Mouse (Mus musculus): Measurements from ENCODE around the gene Arl6ip1. TPM values are rescaled to one million over a fixed set of nuclear protein-coding genes. Genes with fewer than 3 reads are reported as not detected.

Gene Arl6ip1
- polyA plus RNA-seq, 1 experiment from 2014 or later = 488 TPM

DNA sequence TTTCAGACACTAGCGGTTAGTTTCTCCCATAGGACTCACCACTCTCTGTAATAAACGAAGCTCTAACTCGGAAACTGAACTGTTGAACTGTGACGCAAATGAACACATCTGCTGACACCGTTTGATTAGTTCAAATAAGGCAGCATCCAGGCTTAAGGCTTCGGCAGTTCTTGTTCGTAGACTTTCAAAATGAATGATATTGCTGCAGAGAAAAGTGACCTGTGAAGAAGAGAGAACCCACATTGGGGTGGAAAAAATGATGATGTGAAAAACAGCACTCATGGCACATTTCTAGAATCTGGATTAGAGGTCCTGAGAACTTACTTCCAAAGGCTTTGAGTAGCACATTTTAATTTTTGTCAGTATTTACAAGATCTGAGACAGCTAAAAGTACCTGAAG, 11.8 kb upstream of the Arl6ip1 start:
- H3K36me3 ChIP-seq (ENCODE audit: control insufficient read depth, insufficient read depth, low read length) = peaks cover 29% of the 10 kb centered on the region
- H3K9me3 ChIP-seq (ENCODE audit: control insufficient read depth, low read length) = no peaks in the 10 kb centered on the region
- ATAC-seq = no peak

GRCm38 (mm10) chr7:118135128-118135527, 5.7 kb upstream of the Arl6ip1 start:
- H3K4me3 ChIP-seq (ENCODE audit: low read length) = no peak overlapping the region
- no peaks in the 10 kb centered on the region for H3K4me1 ChIP-seq (ENCODE audit: control insufficient read depth, insufficient read depth, low read length)
- no peak overlapping the region for H3K4me2 ChIP-seq (ENCODE audit: low read depth, low read length)
- no peaks in the 10 kb centered on the region for H3K9me3 ChIP-seq (ENCODE audit: control insufficient read depth, low read length)
- no peak overlapping the region for H3K27ac ChIP-seq (ENCODE audit: low read length)
- 78% methylated on average over 11 of the region's 11 CpGs for WGBS
- no peak overlapping the region for H3K9ac ChIP-seq (ENCODE audit: low read depth, low read length)
- no peaks in the 10 kb centered on the region for H3K27me3 ChIP-seq (replicated peaks; ENCODE audit: control insufficient read depth, insufficient read depth, low read length)
- no peak for ATAC-seq
- peaks cover 17% of the 10 kb centered on the region for H3K36me3 ChIP-seq (ENCODE audit: control insufficient read depth, insufficient read depth, low read length)

More for the DNA sequence above, 11.8 kb upstream of the Arl6ip1 start:
- no peak overlapping the region for H3K4me3 ChIP-seq (ENCODE audit: low read length)
- H3K4me1 ChIP-seq (ENCODE audit: control insufficient read depth, insufficient read depth, low read length) = no peaks in the 10 kb centered on the region
- no peak overlapping the region for H3K27ac ChIP-seq (ENCODE audit: low read length)
- H3K9ac ChIP-seq (ENCODE audit: low read depth, low read length) = no peak overlapping the region
- 92% methylated on average over 7 of the region's 7 CpGs for WGBS
- H3K27me3 ChIP-seq (replicated peaks; ENCODE audit: control insufficient read depth, insufficient read depth, low read length) = no peaks in the 10 kb centered on the region
- H3K4me2 ChIP-seq (ENCODE audit: low read depth, low read length) = no peak overlapping the region

DNA sequence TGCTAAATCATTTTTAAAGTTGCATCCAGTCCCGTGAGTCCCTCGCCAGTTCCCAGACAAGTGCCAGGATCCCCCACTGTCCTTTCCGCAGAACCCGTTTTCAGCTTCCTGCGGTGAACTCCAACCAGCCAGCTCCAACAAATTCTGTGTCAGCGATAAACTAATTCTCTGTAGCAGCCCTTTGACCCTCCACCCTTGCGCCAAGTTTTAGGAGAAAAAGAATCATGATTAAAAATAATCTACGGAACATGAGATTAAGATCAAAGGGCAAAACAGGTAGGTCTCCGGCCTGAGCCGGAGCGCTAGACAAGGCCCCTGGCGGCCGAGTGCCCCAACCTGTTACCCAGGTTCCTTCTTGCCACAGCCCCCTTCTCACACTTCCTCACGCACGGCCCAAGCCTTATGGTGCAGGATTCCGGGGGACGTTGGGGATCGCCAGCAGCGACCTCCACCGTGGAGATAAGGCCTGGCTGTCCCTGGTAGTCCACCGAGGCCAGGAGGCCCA, 485 bp downstream of the Arl6ip1 start:
- ATAC-seq = peak; percentile 79
- 0% methylated on average over 21 of the region's 21 CpGs for WGBS
- peaks cover 18% of the 10 kb centered on the region; the same call in 1 of the 2 replicates for H3K4me1 ChIP-seq (ENCODE audit: control insufficient read depth, insufficient read depth, low read length)
- peak overlapping the region; percentile 62 for H3K4me2 ChIP-seq (ENCODE audit: low read depth, low read length)
- H3K4me3 ChIP-seq (ENCODE audit: low read length) = peak overlapping the region; percentile 86
- peak overlapping the region; percentile 97 for H3K27ac ChIP-seq (ENCODE audit: low read length)
- H3K36me3 ChIP-seq (ENCODE audit: control insufficient read depth, insufficient read depth, low read length) = no peaks in the 10 kb centered on the region
- no peaks in the 10 kb centered on the region for H3K9me3 ChIP-seq (ENCODE audit: control insufficient read depth, low read length)
- H3K9ac ChIP-seq (ENCODE audit: low read depth, low read length) = peak overlapping the region; percentile 92
- no peaks in the 10 kb centered on the region for H3K27me3 ChIP-seq (replicated peaks; ENCODE audit: control insufficient read depth, insufficient read depth, low read length)

- WGBS = 55% methylated on average over 11 of the region's 11 CpGs
- H3K27ac ChIP-seq (ENCODE audit: low read length) = no peak overlapping the region
- H3K36me3 ChIP-seq (ENCODE audit: control insufficient read depth, insufficient read depth, low read length) = peaks cover 7% of the 10 kb centered on the region
- H3K9ac ChIP-seq (ENCODE audit: low read depth, low read length) = no peak overlapping the region
- H3K9me3 ChIP-seq (ENCODE audit: control insufficient read depth, low read length) = no peaks in the 10 kb centered on the region
- ATAC-seq = no peak
- H3K27me3 ChIP-seq (replicated peaks; ENCODE audit: control insufficient read depth, insufficient read depth, low read length) = no peaks in the 10 kb centered on the region
- no peak overlapping the region for H3K4me2 ChIP-seq (ENCODE audit: low read depth, low read length)
- peaks cover 18% of the 10 kb centered on the region; the same call in 1 of the 2 replicates for H3K4me1 ChIP-seq (ENCODE audit: control insufficient read depth, insufficient read depth, low read length)
- no peak overlapping the region for H3K4me3 ChIP-seq (ENCODE audit: low read length)
Observed at GRCm38 (mm10) chr7:118126219-118126875, 3.1 kb downstream of the Arl6ip1 start.

DNA sequence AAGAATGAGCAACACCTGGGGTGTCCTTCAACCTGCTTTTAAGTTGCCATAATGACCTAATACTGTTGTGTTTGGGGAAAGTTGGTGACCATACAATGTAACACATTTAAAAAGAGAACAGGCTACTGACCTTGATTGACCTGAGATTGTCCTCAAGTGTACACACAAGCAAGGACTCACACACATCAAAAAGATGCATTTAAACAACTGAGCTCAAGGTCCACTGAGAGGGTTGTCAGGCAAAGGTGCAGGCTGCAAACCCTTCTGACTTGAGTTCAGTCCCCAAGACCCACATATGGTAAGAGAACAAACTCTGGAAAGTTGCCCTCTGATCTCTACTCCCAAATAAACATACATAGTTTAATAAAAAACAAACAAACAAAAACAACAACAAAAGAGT, 3.7 kb downstream of the Arl6ip1 start:
- ATAC-seq = no peak
- Histone ChIP-seq H3K9ac (ENCODE audit: low read depth, low read length) (no peak overlapping the region), H3K27ac (ENCODE audit: low read length) (no peak overlapping the region), H3K36me3 (ENCODE audit: control insufficient read depth, insufficient read depth, low read length) (peaks cover 11% of the 10 kb centered on the region), H3K27me3 (replicated peaks; ENCODE audit: control insufficient read depth, insufficient read depth, low read length) (no peaks in the 10 kb centered on the region), H3K4me1 (ENCODE audit: control insufficient read depth, insufficient read depth, low read length) (peaks cover 18% of the 10 kb centered on the region; the same call in 1 of the 2 replicates), H3K4me3 (ENCODE audit: low read length) (no peak overlapping the region), H3K9me3 (ENCODE audit: control insufficient read depth, low read length) (no peaks in the 10 kb centered on the region), H3K4me2 (ENCODE audit: low read depth, low read length) (no peak overlapping the region)

- 57% methylated on average over 4 of the region's 4 CpGs for whole genome bisulfite sequencing
- ATAC-seq = no peak
- Histone ChIP-seq H3K4me1 (ENCODE audit: control insufficient read depth, insufficient read depth, low read length) (peaks cover 18% of the 10 kb centered on the region; the same call in 1 of the 2 replicates), H3K36me3 (ENCODE audit: control insufficient read depth, insufficient read depth, low read length) (peaks cover 23% of the 10 kb centered on the region), H3K9ac (ENCODE audit: low read depth, low read length) (no peak overlapping the region), H3K4me3 (ENCODE audit: low read length) (no peak overlapping the region), H3K27me3 (replicated peaks; ENCODE audit: control insufficient read depth, insufficient read depth, low read length) (no peaks in the 10 kb centered on the region), H3K9me3 (ENCODE audit: control insufficient read depth, low read length) (no peaks in the 10 kb centered on the region), H3K4me2 (ENCODE audit: low read depth, low read length) (no peak overlapping the region), H3K27ac (ENCODE audit: low read length) (no peak overlapping the region)
Observed at GRCm38 (mm10) chr7:118123512-118124411, 5.7 kb downstream of the Arl6ip1 start.

DNA sequence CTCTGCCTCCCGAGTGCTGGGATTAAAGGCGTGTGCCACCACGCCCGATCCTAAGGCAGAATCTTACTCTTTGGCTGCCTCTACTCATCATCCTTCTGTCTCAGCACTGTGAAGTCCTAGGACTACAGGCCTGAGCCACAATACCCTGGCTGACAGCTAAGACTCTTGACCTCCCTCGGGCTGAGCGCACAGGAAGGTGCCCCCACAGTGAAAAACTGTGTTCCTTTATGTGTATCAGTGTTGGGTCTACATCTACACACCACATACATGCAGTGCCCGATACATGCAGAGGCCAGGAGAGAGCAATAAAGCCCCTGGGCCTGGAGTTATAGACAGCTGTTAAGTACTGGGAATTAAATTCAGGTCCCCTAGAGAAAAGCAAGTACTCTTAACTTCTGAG, 7.2 kb downstream of the Arl6ip1 start:
- Histone ChIP-seq H3K9ac (ENCODE audit: low read depth, low read length) (no peak overlapping the region), H3K36me3 (ENCODE audit: control insufficient read depth, insufficient read depth, low read length) (peaks cover 23% of the 10 kb centered on the region), H3K27me3 (replicated peaks; ENCODE audit: control insufficient read depth, insufficient read depth, low read length) (no peaks in the 10 kb centered on the region), H3K4me1 (ENCODE audit: control insufficient read depth, insufficient read depth, low read length) (peaks cover 8% of the 10 kb centered on the region; the same call in 1 of the 2 replicates), H3K4me2 (ENCODE audit: low read depth, low read length) (no peak overlapping the region), H3K4me3 (ENCODE audit: low read length) (no peak overlapping the region), H3K9me3 (ENCODE audit: control insufficient read depth, low read length) (no peaks in the 10 kb centered on the region), H3K27ac (ENCODE audit: low read length) (no peak overlapping the region)
- 96% methylated on average over 7 of the region's 7 CpGs for WGBS
- no peak for ATAC-seq

DNA sequence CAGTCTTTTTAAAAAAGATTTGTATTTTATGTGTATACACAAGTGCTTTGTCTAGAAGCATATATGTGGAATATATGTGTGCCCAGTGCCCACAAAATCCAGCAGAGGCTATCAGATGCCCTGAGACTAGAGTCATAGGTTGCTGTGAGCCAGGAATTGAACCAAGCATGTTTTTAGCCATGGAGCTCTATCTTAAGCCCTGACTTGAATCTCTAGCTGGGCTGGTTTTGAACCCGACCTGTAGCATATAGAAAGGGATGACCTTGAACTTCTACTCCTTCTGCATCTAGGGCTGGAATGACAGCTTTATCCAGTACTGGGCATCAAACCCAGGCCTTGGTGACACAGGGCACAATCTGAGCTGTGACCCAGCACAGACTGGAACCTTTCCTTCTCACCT, 8.8 kb downstream of the Arl6ip1 start:
- Histone ChIP-seq H3K27ac (ENCODE audit: low read length) (no peak overlapping the region), H3K4me2 (ENCODE audit: low read depth, low read length) (no peak overlapping the region), H3K36me3 (ENCODE audit: control insufficient read depth, insufficient read depth, low read length) (peaks cover 23% of the 10 kb centered on the region), H3K9ac (ENCODE audit: low read depth, low read length) (no peak overlapping the region), H3K9me3 (ENCODE audit: control insufficient read depth, low read length) (no peaks in the 10 kb centered on the region), H3K27me3 (replicated peaks; ENCODE audit: control insufficient read depth, insufficient read depth, low read length) (no peaks in the 10 kb centered on the region), H3K4me3 (ENCODE audit: low read length) (no peak overlapping the region), H3K4me1 (ENCODE audit: control insufficient read depth, insufficient read depth, low read length) (no peaks in the 10 kb centered on the region)
- ATAC-seq = no peak
- 88% methylated on average over 1 of the region's 1 CpGs for WGBS

GRCm38 (mm10) chr7:118119946-118120345, 9.5 kb downstream of the Arl6ip1 start:
- no peaks in the 10 kb centered on the region for H3K27me3 ChIP-seq (replicated peaks; ENCODE audit: control insufficient read depth, insufficient read depth, low read length)
- 74% methylated on average over 5 of the region's 5 CpGs for WGBS
- ATAC-seq = no peak
- H3K9me3 ChIP-seq (ENCODE audit: control insufficient read depth, low read length) = no peaks in the 10 kb centered on the region
- H3K36me3 ChIP-seq (ENCODE audit: control insufficient read depth, insufficient read depth, low read length) = peaks cover 23% of the 10 kb centered on the region
- no peak overlapping the region for H3K9ac ChIP-seq (ENCODE audit: low read depth, low read length)
- H3K4me1 ChIP-seq (ENCODE audit: control insufficient read depth, insufficient read depth, low read length) = no peaks in the 10 kb centered on the region
- H3K4me2 ChIP-seq (ENCODE audit: low read depth, low read length) = no peak overlapping the region
- H3K27ac ChIP-seq (ENCODE audit: low read length) = no peak overlapping the region
- H3K4me3 ChIP-seq (ENCODE audit: low read length) = no peak overlapping the region
